In the genomic region with DNA sequence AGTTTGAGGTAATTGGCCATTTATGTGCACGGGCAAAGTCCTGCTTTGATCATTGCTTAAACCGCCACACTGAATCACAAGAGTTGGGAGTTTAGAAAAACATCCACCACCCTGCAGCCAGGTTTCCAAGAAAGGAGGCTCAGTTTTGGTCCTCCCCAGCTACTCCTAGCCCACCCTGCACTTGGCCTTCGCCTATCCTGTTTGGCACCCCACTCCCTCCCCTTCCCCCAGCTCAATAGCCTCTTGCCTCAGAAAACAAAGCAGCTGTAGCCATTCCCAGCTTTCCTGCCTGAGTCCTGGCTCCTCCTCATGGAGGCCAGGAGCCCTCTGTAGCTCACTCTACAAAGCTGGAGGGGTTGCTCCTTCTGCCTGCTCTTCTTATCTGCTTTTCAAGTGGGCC, we compare ENCODE assay signal across 14 mouse cellular contexts.
"Had no signal": no experiment of that assay in that cellular context is flagged by ENCODE, and none has a peak within 500 bp of the region (broad histone marks: within the 10 kb centered on the region; RNA-seq: fewer than 3 reads in every experiment).

No protein-coding gene starts in this region.

- H3K9ac ChIP-seq: kidney, embryonic 15.5 days; limb, embryonic 12.5 days; liver, embryonic 14.5 days; midbrain, embryonic 12.5 days; neural tube, embryonic 13.5 days had no signal

- H3K4me2 ChIP-seq: kidney, embryonic 15.5 days; limb, embryonic 12.5 days; midbrain, embryonic 12.5 days; neural tube, embryonic 13.5 days had no signal

- H3K27me3 ChIP-seq: kidney, embryonic 15.5 days; limb, embryonic 12.5 days; midbrain, embryonic 12.5 days; neural tube, embryonic 13.5 days had no signal

- H3K4me1 ChIP-seq: limb, embryonic 12.5 days; midbrain, embryonic 12.5 days; neural tube, embryonic 13.5 days had no signal

- DNase-seq: kidney, adult 2 months; kidney, postnatal 14 days; layer of hippocampus, adult 9-11 months; layer of hippocampus, postnatal 36 days; lung, adult 18-20 months; right cerebral cortex, adult 18-20 months; thymus, adult 18-20 months; thymus, postnatal 25 days had no signal

- H3K36me3 ChIP-seq: kidney, embryonic 15.5 days; limb, embryonic 12.5 days; midbrain, embryonic 12.5 days; neural tube, embryonic 13.5 days had no signal

- H3K4me3 ChIP-seq: kidney, embryonic 15.5 days; limb, embryonic 12.5 days; midbrain, embryonic 12.5 days; neural tube, embryonic 13.5 days had no signal

- ATAC-seq: midbrain, embryonic 16.5 days had no signal

- H3K27ac ChIP-seq: kidney, embryonic 15.5 days; limb, embryonic 12.5 days; liver, embryonic 14.5 days; midbrain, embryonic 12.5 days; neural tube, embryonic 13.5 days had no signal

- H3K9me3 ChIP-seq: kidney, embryonic 15.5 days; limb, embryonic 12.5 days; neural tube, embryonic 13.5 days had no signal
